Mouse (Mus musculus): ENCODE data around the gene Gal3st4.

DNA sequence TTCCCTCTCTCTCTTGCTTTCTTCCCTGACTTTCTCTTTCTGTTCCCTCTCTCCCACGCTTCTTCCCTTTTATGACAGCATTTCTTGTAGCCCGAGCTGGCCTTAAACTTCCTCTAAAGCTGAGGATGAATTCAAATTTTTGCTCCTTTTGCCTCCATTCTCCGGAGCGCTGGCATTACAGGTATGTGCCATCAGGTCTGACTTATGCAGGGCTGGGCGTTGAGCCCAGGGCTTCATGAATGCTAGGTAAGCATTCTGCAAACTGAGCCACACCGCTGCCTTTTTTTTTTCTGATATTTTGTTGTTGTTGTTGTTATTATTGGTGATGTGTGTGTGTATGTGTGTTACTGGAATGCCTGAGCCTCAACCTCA lies 8.4 kb downstream of the Gal3st4 start:
- TF ChIP-seq CTCF (IDR thresholded peaks at IDR 0.05; ENCODE audit: low read depth), result no peak
- no peak for TF ChIP-seq EP300 (IDR thresholded peaks at IDR 0.05; ENCODE audit: low read depth)
